ENCODE assay signal across 31 mouse cellular contexts in the genomic region with DNA sequence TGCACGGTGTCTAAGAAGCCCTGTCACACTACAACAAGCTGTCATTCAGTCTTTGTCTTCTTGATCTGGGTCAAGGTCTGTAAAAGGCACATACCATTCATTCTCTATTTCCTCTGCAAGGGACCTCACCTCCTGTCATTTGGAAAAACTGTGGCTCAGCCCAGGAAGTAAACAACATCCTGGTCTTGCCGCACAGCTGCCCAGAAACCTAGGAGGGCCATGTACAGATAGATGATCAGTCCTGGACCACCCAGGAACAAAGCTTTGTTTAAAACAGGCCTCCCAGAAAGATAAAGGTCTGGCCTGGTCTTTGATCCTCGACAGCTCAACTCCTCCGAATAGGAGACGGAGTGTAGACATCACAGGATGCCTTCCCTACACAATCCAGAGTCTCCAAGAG. TPM values are rescaled to one million over a fixed set of nuclear protein-coding genes. Genes with fewer than 3 reads are reported as not detected.
"Had no signal": no experiment of that assay in that cellular context is flagged by ENCODE, and none has a peak within 500 bp of the region (broad histone marks: within the 10 kb centered on the region; RNA-seq: fewer than 3 reads in every experiment).

No protein-coding gene starts in this region.

- H3K4me1 ChIP-seq: heart, embryonic 12.5 days; hindbrain, embryonic 12.5 days; intestine, embryonic 15.5 days; limb, embryonic 10.5 days; limb, embryonic 12.5 days; liver, embryonic 13.5 days; liver, embryonic 15.5 days had no signal

- DNase-seq: gastrocnemius, adult 2 months; gastrocnemius, postnatal 10 days; gastrocnemius, postnatal 25 days; heart, adult 11 months; heart, adult 2 months; heart, postnatal 10 days; heart, postnatal 4 days; kidney, adult 18-20 months; kidney, adult 8-10 months; kidney, postnatal 10 days; kidney, postnatal 25 days; kidney, postnatal 4 days; liver; liver, embryonic 13.5 days had no signal

- H3K9me3 ChIP-seq: heart, embryonic 12.5 days; hindbrain, embryonic 10.5 days; hindbrain, embryonic 12.5 days; intestine, embryonic 15.5 days; limb, embryonic 10.5 days; limb, embryonic 12.5 days; liver, embryonic 13.5 days; liver, embryonic 15.5 days had no signal

- H3K27ac ChIP-seq: gastrocnemius, adult 2 months; heart, adult 2 months; hindbrain, embryonic 12.5 days; hindbrain, embryonic 14.5 days; intestine, embryonic 15.5 days; layer of hippocampus, adult 2 months; left cerebral cortex, adult 2 months; limb, embryonic 10.5 days; limb, embryonic 12.5 days; liver, embryonic 13.5 days; liver, embryonic 15.5 days had no signal

- H3K4me3 ChIP-seq: gastrocnemius, adult 2 months; heart, adult 2 months; heart, embryonic 12.5 days; hindbrain, embryonic 10.5 days; hindbrain, embryonic 12.5 days; intestine, embryonic 15.5 days; layer of hippocampus, adult 2 months; left cerebral cortex, adult 2 months; limb, embryonic 10.5 days; limb, embryonic 12.5 days; liver, embryonic 13.5 days; liver, embryonic 15.5 days had no signal

- H3K9ac ChIP-seq: heart, embryonic 12.5 days; hindbrain, embryonic 12.5 days; hindbrain, embryonic 14.5 days; intestine, embryonic 15.5 days; limb, embryonic 12.5 days; liver, embryonic 13.5 days; liver, embryonic 15.5 days had no signal

- ATAC-seq: hindbrain, embryonic 16.5 days; inflammation-experienced regulatory T-cells, adult 6 months; intestine, embryonic 15.5 days; intestine, postnatal 0 days had no signal

- H3K36me3 ChIP-seq: heart, embryonic 12.5 days; hindbrain, embryonic 10.5 days; hindbrain, embryonic 12.5 days; intestine, embryonic 15.5 days; limb, embryonic 10.5 days; limb, embryonic 12.5 days; liver, embryonic 13.5 days; liver, embryonic 15.5 days had no signal

- H3K27me3 ChIP-seq: heart, embryonic 12.5 days; hindbrain, embryonic 12.5 days; intestine, embryonic 15.5 days; limb, embryonic 12.5 days; liver, embryonic 13.5 days; liver, embryonic 15.5 days had no signal

RNA-seq across cellular contexts. Expression of a gene that starts 31.0 kb away (rescaled TPM):
- total RNA-seq: layer of hippocampus, adult 2 months; layer of hippocampus, postnatal 10 days; layer of hippocampus, postnatal 25 days; left cerebral cortex, adult 2 months; left cerebral cortex, postnatal 14 days; left cerebral cortex, postnatal 36 days had no signal
- polyA plus RNA-seq: heart, embryonic 12.5 days; hindbrain, embryonic 14.5 days; liver, embryonic 13.5 days; liver, embryonic 15.5 days had no signal
